Mouse (Mus musculus): ENCODE results near the gene Spata13. TPM values are rescaled to one million over a fixed set of nuclear protein-coding genes. Genes with fewer than 3 reads are reported as not detected.
A peak's percentile ranks its signal among the peaks of the same experiment; 100 is the strongest.

Gene Spata13
- polyA plus RNA-seq, 1 experiment from 2014 or later, result 17.1 TPM

GRCm38 (mm10) chr14:60753801-60754126 is 120.0 kb downstream of the Spata13 start:
- 54% methylated on average over 10 of the region's 10 CpGs for WGBS
- Histone ChIP-seq H3K36me3 (ENCODE audit: control insufficient read depth, insufficient read depth, low read length) (peaks cover 6% of the 10 kb centered on the region; the same call in 1 of the 2 replicates), H3K27ac (ENCODE audit: low read depth, low read length) (no peak overlapping the region; the same call in 1 of the 2 replicates), H3K9ac (ENCODE audit: low read depth, low read length) (no peak overlapping the region), H3K9me3 (ENCODE audit: control insufficient read depth, low read length) (no peaks in the 10 kb centered on the region), H3K27me3 (replicated peaks; ENCODE audit: control insufficient read depth, insufficient read depth, low read length) (no peaks in the 10 kb centered on the region), H3K4me2 (ENCODE audit: low read length) (no peak overlapping the region; the same call in 1 of the 2 replicates), H3K4me1 (ENCODE audit: control insufficient read depth, insufficient read depth, low read depth, low read length) (no peaks in the 10 kb centered on the region), H3K4me3 (ENCODE audit: low read length) (no peak overlapping the region)
- no peak for ATAC-seq

- Histone ChIP-seq H3K27ac (ENCODE audit: low read depth, low read length) (no peak overlapping the region), H3K4me2 (ENCODE audit: low read length) (no peak overlapping the region), H3K9me3 (ENCODE audit: control insufficient read depth, low read length) (no peaks in the 10 kb centered on the region), H3K9ac (ENCODE audit: low read depth, low read length) (no peak overlapping the region), H3K36me3 (ENCODE audit: control insufficient read depth, insufficient read depth, low read length) (peaks cover 6% of the 10 kb centered on the region; the same call in 1 of the 2 replicates), H3K27me3 (replicated peaks; ENCODE audit: control insufficient read depth, insufficient read depth, low read length) (no peaks in the 10 kb centered on the region), H3K4me1 (ENCODE audit: control insufficient read depth, insufficient read depth, low read depth, low read length) (no peaks in the 10 kb centered on the region), H3K4me3 (ENCODE audit: low read length) (no peak overlapping the region)
- ATAC-seq, result no peak
- WGBS, result 95% methylated on average over 5 of the region's 5 CpGs
These were observed 120.9 kb downstream of the Spata13 start for GRCm38 (mm10) chr14:60754656-60755055.

GRCm38 (mm10) chr14:60756271-60756670 is 122.5 kb downstream of the Spata13 start:
- H3K36me3 ChIP-seq (ENCODE audit: control insufficient read depth, insufficient read depth, low read length), result peaks cover 6% of the 10 kb centered on the region; the same call in 1 of the 2 replicates
- ATAC-seq, result peak; percentile 34; the same call in 1 of the 2 replicates

GRCm38 (mm10) chr14:60757265-60757664 is 123.5 kb downstream of the Spata13 start:
- no peak for ATAC-seq
- Histone ChIP-seq H3K4me3 (ENCODE audit: low read length) (no peak overlapping the region), H3K36me3 (ENCODE audit: control insufficient read depth, insufficient read depth, low read length) (peaks cover 6% of the 10 kb centered on the region; the same call in 1 of the 2 replicates), H3K4me2 (ENCODE audit: low read length) (no peak overlapping the region), H3K27me3 (replicated peaks; ENCODE audit: control insufficient read depth, insufficient read depth, low read length) (no peaks in the 10 kb centered on the region), H3K9ac (ENCODE audit: low read depth, low read length) (no peak overlapping the region), H3K27ac (ENCODE audit: low read depth, low read length) (no peak overlapping the region), H3K9me3 (ENCODE audit: control insufficient read depth, low read length) (no peaks in the 10 kb centered on the region), H3K4me1 (ENCODE audit: control insufficient read depth, insufficient read depth, low read depth, low read length) (no peaks in the 10 kb centered on the region)
- WGBS, result 95% methylated on average over 8 of the region's 8 CpGs

More at GRCm38 (mm10) chr14:60756271-60756670, 122.5 kb downstream of the Spata13 start:
- Histone ChIP-seq H3K4me2 (ENCODE audit: low read length) (no peak overlapping the region), H3K27me3 (replicated peaks; ENCODE audit: control insufficient read depth, insufficient read depth, low read length) (no peaks in the 10 kb centered on the region), H3K9me3 (ENCODE audit: control insufficient read depth, low read length) (no peaks in the 10 kb centered on the region), H3K9ac (ENCODE audit: low read depth, low read length) (no peak overlapping the region), H3K4me3 (ENCODE audit: low read length) (no peak overlapping the region), H3K4me1 (ENCODE audit: control insufficient read depth, insufficient read depth, low read depth, low read length) (no peaks in the 10 kb centered on the region), H3K27ac (ENCODE audit: low read depth, low read length) (no peak overlapping the region; the same call in 1 of the 2 replicates)
- WGBS, result 89% methylated on average over 15 of the region's 15 CpGs

GRCm38 (mm10) chr14:60757722-60758121 is 123.9 kb downstream of the Spata13 start:
- no peak overlapping the region for H3K27ac ChIP-seq (ENCODE audit: low read depth, low read length)
- WGBS, result 92% methylated on average over 7 of the region's 7 CpGs
- H3K4me2 ChIP-seq (ENCODE audit: low read length), result no peak overlapping the region
- no peak overlapping the region for H3K9ac ChIP-seq (ENCODE audit: low read depth, low read length)
- H3K4me3 ChIP-seq (ENCODE audit: low read length), result no peak overlapping the region
- H3K9me3 ChIP-seq (ENCODE audit: control insufficient read depth, low read length), result no peaks in the 10 kb centered on the region
- no peaks in the 10 kb centered on the region for H3K27me3 ChIP-seq (replicated peaks; ENCODE audit: control insufficient read depth, insufficient read depth, low read length)
- ATAC-seq, result no peak
- H3K36me3 ChIP-seq (ENCODE audit: control insufficient read depth, insufficient read depth, low read length), result peaks cover 6% of the 10 kb centered on the region; the same call in 1 of the 2 replicates
- H3K4me1 ChIP-seq (ENCODE audit: control insufficient read depth, insufficient read depth, low read depth, low read length), result no peaks in the 10 kb centered on the region

GRCm38 (mm10) chr14:60759097-60759496 is 125.3 kb downstream of the Spata13 start:
- WGBS, result 96% methylated on average over 8 of the region's 8 CpGs
- Histone ChIP-seq H3K27ac (ENCODE audit: low read depth, low read length) (no peak overlapping the region), H3K4me3 (ENCODE audit: low read length) (no peak overlapping the region), H3K36me3 (ENCODE audit: control insufficient read depth, insufficient read depth, low read length) (peaks cover 6% of the 10 kb centered on the region; the same call in 1 of the 2 replicates), H3K9ac (ENCODE audit: low read depth, low read length) (no peak overlapping the region), H3K27me3 (replicated peaks; ENCODE audit: control insufficient read depth, insufficient read depth, low read length) (no peaks in the 10 kb centered on the region), H3K4me1 (ENCODE audit: control insufficient read depth, insufficient read depth, low read depth, low read length) (no peaks in the 10 kb centered on the region), H3K9me3 (ENCODE audit: control insufficient read depth, low read length) (no peaks in the 10 kb centered on the region), H3K4me2 (ENCODE audit: low read length) (no peak overlapping the region)
- ATAC-seq, result no peak

- Histone ChIP-seq H3K9me3 (ENCODE audit: control insufficient read depth, low read length) (no peaks in the 10 kb centered on the region), H3K4me2 (ENCODE audit: low read length) (no peak overlapping the region), H3K27me3 (replicated peaks; ENCODE audit: control insufficient read depth, insufficient read depth, low read length) (no peaks in the 10 kb centered on the region), H3K4me1 (ENCODE audit: control insufficient read depth, insufficient read depth, low read depth, low read length) (no peaks in the 10 kb centered on the region), H3K4me3 (ENCODE audit: low read length) (no peak overlapping the region), H3K36me3 (ENCODE audit: control insufficient read depth, insufficient read depth, low read length) (peaks cover 6% of the 10 kb centered on the region; the same call in 1 of the 2 replicates), H3K27ac (ENCODE audit: low read depth, low read length) (no peak overlapping the region), H3K9ac (ENCODE audit: low read depth, low read length) (no peak overlapping the region)
- WGBS, result 63% methylated on average over 10 of the region's 10 CpGs
- ATAC-seq, result no peak
These were observed 128.0 kb downstream of the Spata13 start for GRCm38 (mm10) chr14:60761801-60762200.

GRCm38 (mm10) chr14:60762754-60763153 is 129.0 kb downstream of the Spata13 start:
- no peaks in the 10 kb centered on the region for H3K9me3 ChIP-seq (ENCODE audit: control insufficient read depth, low read length)
- 79% methylated on average over 7 of the region's 7 CpGs for WGBS
- no peak overlapping the region for H3K4me3 ChIP-seq (ENCODE audit: low read length)
- no peaks in the 10 kb centered on the region for H3K4me1 ChIP-seq (ENCODE audit: control insufficient read depth, insufficient read depth, low read depth, low read length)
- no peak overlapping the region for H3K4me2 ChIP-seq (ENCODE audit: low read length)
- H3K27me3 ChIP-seq (replicated peaks; ENCODE audit: control insufficient read depth, insufficient read depth, low read length), result no peaks in the 10 kb centered on the region
- H3K27ac ChIP-seq (ENCODE audit: low read depth, low read length), result no peak overlapping the region
- no peak for ATAC-seq
- H3K36me3 ChIP-seq (ENCODE audit: control insufficient read depth, insufficient read depth, low read length), result 0 out of 2 replicates have a peak, but pooled peaks cover 3% of the 10 kb centered on the region
- H3K9ac ChIP-seq (ENCODE audit: low read depth, low read length), result no peak overlapping the region

GRCm38 (mm10) chr14:60763746-60764145 is 129.9 kb downstream of the Spata13 start:
- 79% methylated on average over 5 of the region's 5 CpGs for WGBS
- Histone ChIP-seq H3K36me3 (ENCODE audit: control insufficient read depth, insufficient read depth, low read length) (no peaks in the 10 kb centered on the region), H3K9ac (ENCODE audit: low read depth, low read length) (no peak overlapping the region), H3K4me3 (ENCODE audit: low read length) (no peak overlapping the region), H3K4me1 (ENCODE audit: control insufficient read depth, insufficient read depth, low read depth, low read length) (no peaks in the 10 kb centered on the region), H3K4me2 (ENCODE audit: low read length) (no peak overlapping the region), H3K27ac (ENCODE audit: low read depth, low read length) (no peak overlapping the region), H3K9me3 (ENCODE audit: control insufficient read depth, low read length) (no peaks in the 10 kb centered on the region), H3K27me3 (replicated peaks; ENCODE audit: control insufficient read depth, insufficient read depth, low read length) (no peaks in the 10 kb centered on the region)
- ATAC-seq, result no peak

- Histone ChIP-seq H3K9me3 (ENCODE audit: control insufficient read depth, low read length) (no peaks in the 10 kb centered on the region), H3K27me3 (replicated peaks; ENCODE audit: control insufficient read depth, insufficient read depth, low read length) (no peaks in the 10 kb centered on the region), H3K36me3 (ENCODE audit: control insufficient read depth, insufficient read depth, low read length) (no peaks in the 10 kb centered on the region), H3K4me1 (ENCODE audit: control insufficient read depth, insufficient read depth, low read depth, low read length) (no peaks in the 10 kb centered on the region), H3K27ac (ENCODE audit: low read depth, low read length) (no peak overlapping the region), H3K4me2 (ENCODE audit: low read length) (no peak overlapping the region), H3K4me3 (ENCODE audit: low read length) (no peak overlapping the region), H3K9ac (ENCODE audit: low read depth, low read length) (no peak overlapping the region)
- 83% methylated on average over 4 of the region's 4 CpGs for WGBS
- ATAC-seq, result no peak
These were observed 130.7 kb downstream of the Spata13 start for GRCm38 (mm10) chr14:60764526-60764925.

Data from hindbrain, embryonic 16.5 days (tissue).